Mouse (Mus musculus) spleen, postnatal 4 days (tissue): ENCODE data around the gene Zbed6.
A peak's percentile ranks its signal among the peaks of the same experiment; 100 is the strongest.

Experiments used
- DNase-seq, 2 experiments: peaks; one replicate each; pipeline ENCODE4 v3.0.0; 2022; ENCODE audit warnings: low spot score in 2 of 2

Gene Zbed6

GRCm38 (mm10) chr1:133662941-133663340 lies 2.3 kb upstream of the Zbed6 start:
- no peak for DNase-seq

GRCm38 (mm10) chr1:133661203-133661933 lies 683 bp upstream of the Zbed6 start, which contains the start of gene Gm38394:
Gene Gm38394, minus strand, starts transcription at chr1:133661318.
- DNase-seq = peak; percentile 90 to 93

GRCm38 (mm10) chr1:133658878-133659277 lies 1.8 kb downstream of the Zbed6 start:
- DNase-seq = no peak

- DNase-seq = no peak
These were observed 3.9 kb downstream of the Zbed6 start for GRCm38 (mm10) chr1:133656811-133657210.

- no peak for DNase-seq
These were observed 7.7 kb downstream of the Zbed6 start for GRCm38 (mm10) chr1:133653033-133653432.

GRCm38 (mm10) chr1:133650288-133651055 lies 10.2 kb downstream of the Zbed6 start:
- no peak for DNase-seq

GRCm38 (mm10) chr1:133645652-133646051 lies 15.0 kb downstream of the Zbed6 start:
- no peak for DNase-seq

- DNase-seq = no peak
These were observed 19.5 kb downstream of the Zbed6 start for GRCm38 (mm10) chr1:133641163-133641562.

- DNase-seq = no peak
These were observed 22.2 kb downstream of the Zbed6 start for GRCm38 (mm10) chr1:133638517-133638916.

GRCm38 (mm10) chr1:133632168-133632567 lies 28.5 kb downstream of the Zbed6 start:
- DNase-seq = no peak

GRCm38 (mm10) chr1:133625052-133625451 lies 35.6 kb downstream of the Zbed6 start:
- DNase-seq = no peak

- DNase-seq = no peak
These were observed 42.4 kb downstream of the Zbed6 start for GRCm38 (mm10) chr1:133618311-133618710.

- DNase-seq = no peak
These were observed 42.8 kb downstream of the Zbed6 start for GRCm38 (mm10) chr1:133617908-133618307.

- DNase-seq = peak in 1 of 2 experiments; percentile 16
These were observed 46.9 kb downstream of the Zbed6 start for GRCm38 (mm10) chr1:133613817-133614216.

- DNase-seq = no peak
These were observed 49.2 kb downstream of the Zbed6 start for GRCm38 (mm10) chr1:133611436-133611835.

- no peak for DNase-seq
These were observed 50.1 kb downstream of the Zbed6 start for GRCm38 (mm10) chr1:133610601-133611000.

- DNase-seq = peak; percentile 97 to 100
These were observed 50.7 kb downstream of the Zbed6 start, which contains the start of gene Snrpe for GRCm38 (mm10) chr1:133609771-133610502. Gene Snrpe, minus strand, starts transcription at chr1:133610291.
